Mouse (Mus musculus): ENCODE data around the gene Mettl17.

Mettl17 gene

DNA sequence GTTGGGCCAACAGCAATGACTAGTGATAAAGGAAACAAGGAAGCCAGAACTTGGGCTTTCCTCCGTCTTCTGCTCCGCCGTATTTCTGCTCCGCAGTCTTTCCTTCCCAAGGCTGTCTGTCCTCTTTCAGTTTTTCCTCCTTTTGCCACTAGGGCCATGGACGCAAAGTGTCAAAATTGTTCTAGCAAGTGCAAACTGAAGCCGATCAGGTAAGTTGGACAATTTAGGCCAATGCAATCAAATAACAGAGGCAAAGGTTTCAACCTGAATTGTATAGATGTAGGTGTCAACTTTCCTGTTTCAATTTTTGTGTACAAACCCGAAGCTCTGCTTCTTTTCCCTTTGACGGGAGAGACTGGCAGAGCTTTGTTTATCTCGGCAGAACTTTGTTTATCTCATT, 45.3 kb downstream of the Mettl17 start:
- no peak for DNase-seq

- peak; percentile 76 for DNase-seq
Observed at GRCm38 (mm10) chr14:51930824-51931223, 46.2 kb downstream of the Mettl17 start.

- no peak for DNase-seq
Observed at GRCm38 (mm10) chr14:51932092-51933020, 47.7 kb downstream of the Mettl17 start.

GRCm38 (mm10) chr14:51939005-51939404, 54.4 kb downstream of the Mettl17 start:
- no peak for DNase-seq

GRCm38 (mm10) chr14:51940944-51941560, 56.4 kb downstream of the Mettl17 start:
- peak; percentile 60 for DNase-seq

GRCm38 (mm10) chr14:51941577-51941976, 56.9 kb downstream of the Mettl17 start:
- no peak for DNase-seq

DNA sequence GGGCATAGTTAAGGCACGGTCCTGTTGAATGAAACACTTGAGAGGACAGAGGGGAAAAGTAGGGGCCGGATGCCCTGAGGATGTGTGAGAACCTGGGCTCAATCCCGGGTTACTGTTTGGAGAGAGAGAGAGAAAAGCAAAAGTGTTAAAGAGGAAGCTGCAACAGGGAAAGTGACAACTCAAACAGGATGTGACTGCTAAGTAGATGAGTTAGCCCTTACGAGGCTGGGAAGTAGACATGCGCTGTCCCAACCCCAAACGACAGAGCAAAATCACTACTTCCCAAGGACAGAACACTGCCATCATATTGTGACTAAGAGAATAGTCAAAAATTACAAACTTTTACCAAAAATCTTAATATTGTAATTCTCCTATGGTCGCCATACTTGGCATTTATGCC, 57.6 kb downstream of the Mettl17 start:
- DNase-seq: peak; percentile 5

Measured in embryo, embryonic 11 days (tissue).